Mouse (Mus musculus): Measurements from ENCODE around the gene Apex1.
A peak's percentile ranks its signal among the peaks of the same experiment; 100 is the strongest.
"Not testable (repeated sequence)": the region's sequence is repeated elsewhere in the genome, so short reads cannot be mapped to it uniquely, and the experiment has no call there.

Apex1 gene

GRCm38 (mm10) chr14:50925111-50925920 lies 548 bp downstream of the Apex1 start:
- no peak for DNase-seq (ENCODE audit: extremely low read depth, low read depth, low spot score)

GRCm38 (mm10) chr14:50927366-50927765 lies 2.6 kb downstream of the Apex1 start:
- no peak for DNase-seq (ENCODE audit: extremely low read depth, low read depth, low spot score)

- no peak for DNase-seq (ENCODE audit: extremely low read depth, low read depth, low spot score)
These were observed 5.2 kb downstream of the Apex1 start for GRCm38 (mm10) chr14:50929951-50930350.

GRCm38 (mm10) chr14:50930377-50930753 lies 5.6 kb downstream of the Apex1 start:
- DNase-seq (ENCODE audit: extremely low read depth, low read depth, low spot score), result no peak

GRCm38 (mm10) chr14:50930754-50931492 lies 6.2 kb downstream of the Apex1 start, which contains the start of the genes Pip4p1 and Pnp:
Pip4p1 (minus strand) TSS chr14:50930856.
Pnp (plus strand) TSS chr14:50931082.
- peak; percentile 98 for DNase-seq (ENCODE audit: extremely low read depth, low read depth, low spot score)

- no peak for DNase-seq (ENCODE audit: extremely low read depth, low read depth, low spot score)
These were observed 6.8 kb downstream of the Apex1 start for GRCm38 (mm10) chr14:50931493-50932020.

- DNase-seq (ENCODE audit: extremely low read depth, low read depth, low spot score), result no peak
These were observed 11.9 kb downstream of the Apex1 start for GRCm38 (mm10) chr14:50936649-50937048.

GRCm38 (mm10) chr14:50938119-50938908 lies 13.5 kb downstream of the Apex1 start:
- DNase-seq (ENCODE audit: extremely low read depth, low read depth, low spot score), result no peak

- DNase-seq (ENCODE audit: extremely low read depth, low read depth, low spot score), result no peak
These were observed 14.2 kb downstream of the Apex1 start for GRCm38 (mm10) chr14:50938940-50939339.

GRCm38 (mm10) chr14:50943932-50944667 lies 19.3 kb downstream of the Apex1 start, which contains the start of gene Gm49342:
Gm49342 (plus strand) TSS chr14:50944517.
- DNase-seq (ENCODE audit: extremely low read depth, low read depth, low spot score), result no peak

GRCm38 (mm10) chr14:50944668-50945033 lies 19.9 kb downstream of the Apex1 start:
- not testable (repeated sequence) for DNase-seq (ENCODE audit: extremely low read depth, low read depth, low spot score)

GRCm38 (mm10) chr14:50945081-50945480 lies 20.3 kb downstream of the Apex1 start:
- not testable (repeated sequence) for DNase-seq (ENCODE audit: extremely low read depth, low read depth, low spot score)

- DNase-seq (ENCODE audit: extremely low read depth, low read depth, low spot score), result not testable (repeated sequence)
These were observed 20.8 kb downstream of the Apex1 start for GRCm38 (mm10) chr14:50945526-50945925.

GRCm38 (mm10) chr14:50955487-50955886 lies 30.7 kb downstream of the Apex1 start:
- DNase-seq (ENCODE audit: extremely low read depth, low read depth, low spot score), result no peak

- not testable (repeated sequence) for DNase-seq (ENCODE audit: extremely low read depth, low read depth, low spot score)
These were observed 31.3 kb downstream of the Apex1 start, which contains the start of gene Pnp2 for GRCm38 (mm10) chr14:50955942-50956508. Pnp2 (plus strand) TSS chr14:50955992.

- DNase-seq (ENCODE audit: extremely low read depth, low read depth, low spot score), result not testable (repeated sequence)
These were observed 32.0 kb downstream of the Apex1 start for GRCm38 (mm10) chr14:50956724-50957123.

- DNase-seq (ENCODE audit: extremely low read depth, low read depth, low spot score), result not testable (repeated sequence)
These were observed 32.4 kb downstream of the Apex1 start for GRCm38 (mm10) chr14:50957146-50957545.

GRCm38 (mm10) chr14:50958289-50958995 lies 33.7 kb downstream of the Apex1 start:
- DNase-seq (ENCODE audit: extremely low read depth, low read depth, low spot score), result not testable (repeated sequence)
